Mouse (Mus musculus) lung, adult 2 months (tissue): ENCODE data around the gene Ttc38.

Source experiments
- CTCF ChIP-seq: fragments of 200-500 bp; IDR thresholded peaks from 2 replicates; pipeline ENCODE4 v1.5.1; 2011; ENCODE audit warnings: mild to moderate bottlenecking, low read length, control low read depth; ENCODE audit not compliant: insufficient read depth
- POLR2A ChIP-seq: fragments of 200-500 bp; IDR thresholded peaks from 2 replicates; pipeline ENCODE4 v1.6.1; 2011; ENCODE audit warnings: low read depth, mild to moderate bottlenecking, control low read depth, low read length, borderline replicate concordance; ENCODE audit errors: extremely low read depth

- no peak for TF ChIP-seq POLR2A
- no peak for TF ChIP-seq CTCF
These were observed 68.7 kb downstream of the Ttc38 start for GRCm38 (mm10) chr15:85900801-85901200.
